Mouse (Mus musculus): ENCODE results near the gene Rarg. TPM values are rescaled to one million over a fixed set of nuclear protein-coding genes. Genes with fewer than 3 reads are reported as not detected.

Rarg gene
- total RNA-seq, 1 experiment, result 115 TPM

- Histone ChIP-seq H3K9ac (ENCODE audit: insufficient read depth, low read depth, low read length, poor library complexity, severe bottlenecking) (peak overlapping the region; percentile 60; the same call in 1 of the 2 replicates), H3K4me1 (ENCODE audit: control insufficient read depth in 2 of 2, insufficient read depth in 2 of 2, low read length in 2 of 2, poor library complexity in 1 of 2) (peaks cover 16 to 31% of the 10 kb centered on the region in 2 experiments), H3K4me3 (ENCODE audit: insufficient read depth in 1 of 2, low read depth in 1 of 2, low read length in 2 of 2, poor library complexity in 1 of 2, severe bottlenecking in 1 of 2) (peak overlapping the region in 1 of 2 experiments; percentile 58; a peak in 2 of 4 replicates), H3K36me3 (ENCODE audit: control insufficient read depth, insufficient read depth, low read length, poor library complexity, severe bottlenecking) (peaks cover 49% of the 10 kb centered on the region), H3K27ac (ENCODE audit: insufficient read depth, low read depth, low read length, poor library complexity, severe bottlenecking) (peak overlapping the region; percentile 98; the same call in 1 of the 2 replicates), H3K9me3 (ENCODE audit: control insufficient read depth, insufficient read depth, low read depth, low read length) (no peaks in the 10 kb centered on the region)
- TF ChIP-seq MAFK (IDR thresholded peaks at IDR 0.05; ENCODE audit: insufficient read depth, low read depth, low read length) (no peak), CHD2 (IDR thresholded peaks at IDR 0.05; ENCODE audit: low read depth, low read length) (no peak), HCFC1 (IDR thresholded peaks at IDR 0.05; ENCODE audit: borderline replicate concordance, insufficient read depth, low read length) (no peak), ZC3H11A (IDR thresholded peaks at IDR 0.05; ENCODE audit: borderline replicate concordance, low read depth, low read length) (peak; percentile 75; the same call in 1 of the 2 replicates)
- no peak for DNase-seq (ENCODE audit: low read depth, low spot score)
- in situ Hi-C loops (cut with MboI; ENCODE audit: low sequenced_read_pairs in 2 of 2, unreplicated experiment in 2 of 2), result no loop called here
These were observed 18.1 kb downstream of the Rarg start for GRCm38 (mm10) chr15:102239260-102239590.

- DNase-seq (ENCODE audit: low read depth, low spot score), result no peak
- TF ChIP-seq ZNF384 (IDR thresholded peaks at IDR 0.05; ENCODE audit: low read depth, low read length) (no peak), MAFK (IDR thresholded peaks at IDR 0.05; ENCODE audit: insufficient read depth, low read depth, low read length) (no peak), ZC3H11A (IDR thresholded peaks at IDR 0.05; ENCODE audit: borderline replicate concordance, low read depth, low read length) (no peak), HCFC1 (IDR thresholded peaks at IDR 0.05; ENCODE audit: borderline replicate concordance, insufficient read depth, low read length) (no peak), CHD2 (IDR thresholded peaks at IDR 0.05; ENCODE audit: low read depth, low read length) (no peak)
- Histone ChIP-seq H3K4me1 (ENCODE audit: control insufficient read depth in 2 of 2, insufficient read depth in 2 of 2, low read length in 2 of 2, poor library complexity in 1 of 2) (peaks cover 15 to 35% of the 10 kb centered on the region in 2 experiments), H3K9ac (ENCODE audit: insufficient read depth, low read depth, low read length, poor library complexity, severe bottlenecking) (peak overlapping the region; percentile 60; the same call in 1 of the 2 replicates), H3K9me3 (ENCODE audit: control insufficient read depth, insufficient read depth, low read depth, low read length) (no peaks in the 10 kb centered on the region), H3K36me3 (ENCODE audit: control insufficient read depth, insufficient read depth, low read length, poor library complexity, severe bottlenecking) (peaks cover 49% of the 10 kb centered on the region), H3K4me3 (ENCODE audit: insufficient read depth in 1 of 2, low read depth in 1 of 2, low read length in 2 of 2, poor library complexity in 1 of 2, severe bottlenecking in 1 of 2) (peak overlapping the region in 1 of 2 experiments; percentile 44; a peak in 2 of 4 replicates), H3K27ac (ENCODE audit: insufficient read depth, low read depth, low read length, poor library complexity, severe bottlenecking) (peak overlapping the region; percentile 26; the same call in 1 of the 2 replicates)
- in situ Hi-C loops (cut with MboI; ENCODE audit: low sequenced_read_pairs in 2 of 2, unreplicated experiment in 2 of 2), result no loop called here
These were observed 18.6 kb downstream of the Rarg start for GRCm38 (mm10) chr15:102238543-102239259.

- H3K9ac ChIP-seq (ENCODE audit: insufficient read depth, low read depth, low read length, poor library complexity, severe bottlenecking), result peak overlapping the region; percentile 64; the same call in 1 of the 2 replicates
- in situ Hi-C loops (cut with MboI; ENCODE audit: low sequenced_read_pairs in 2 of 2, unreplicated experiment in 2 of 2), result no loop called here
- DNase-seq (ENCODE audit: low read depth, low spot score), result no peak
- H3K36me3 ChIP-seq (ENCODE audit: control insufficient read depth, insufficient read depth, low read length, poor library complexity, severe bottlenecking), result peaks cover 39% of the 10 kb centered on the region
- TF ChIP-seq HCFC1 (IDR thresholded peaks at IDR 0.05; ENCODE audit: borderline replicate concordance, insufficient read depth, low read length) (no peak), ZNF384 (IDR thresholded peaks at IDR 0.05; ENCODE audit: low read depth, low read length) (no peak), ZC3H11A (IDR thresholded peaks at IDR 0.05; ENCODE audit: borderline replicate concordance, low read depth, low read length) (no peak), MAFK (IDR thresholded peaks at IDR 0.05; ENCODE audit: insufficient read depth, low read depth, low read length) (no peak), CHD2 (IDR thresholded peaks at IDR 0.05; ENCODE audit: low read depth, low read length) (no peak)
- H3K4me3 ChIP-seq (ENCODE audit: insufficient read depth in 1 of 2, low read depth in 1 of 2, low read length in 2 of 2, poor library complexity in 1 of 2, severe bottlenecking in 1 of 2), result peak overlapping the region; percentile 51
- peak overlapping the region; percentile 84 for H3K27ac ChIP-seq (ENCODE audit: insufficient read depth, low read depth, low read length, poor library complexity, severe bottlenecking)
- H3K4me1 ChIP-seq (ENCODE audit: control insufficient read depth in 2 of 2, insufficient read depth in 2 of 2, low read length in 2 of 2, poor library complexity in 1 of 2), result peaks cover 12 to 46% of the 10 kb centered on the region in 2 experiments
- H3K9me3 ChIP-seq (ENCODE audit: control insufficient read depth, insufficient read depth, low read depth, low read length), result no peaks in the 10 kb centered on the region
These were observed 21.8 kb downstream of the Rarg start for GRCm38 (mm10) chr15:102235371-102236027.

GRCm38 (mm10) chr15:102233896-102234295 is 23.4 kb downstream of the Rarg start:
- no peaks in the 10 kb centered on the region for H3K9me3 ChIP-seq (ENCODE audit: control insufficient read depth, insufficient read depth, low read depth, low read length)
- no peak for DNase-seq (ENCODE audit: low read depth, low spot score)
- peak overlapping the region; percentile 84; the same call in 1 of the 2 replicates for H3K27ac ChIP-seq (ENCODE audit: insufficient read depth, low read depth, low read length, poor library complexity, severe bottlenecking)
- H3K9ac ChIP-seq (ENCODE audit: insufficient read depth, low read depth, low read length, poor library complexity, severe bottlenecking), result no peak overlapping the region
- no peak overlapping the region for H3K4me3 ChIP-seq (ENCODE audit: insufficient read depth in 1 of 2, low read depth in 1 of 2, low read length in 2 of 2, poor library complexity in 1 of 2, severe bottlenecking in 1 of 2)
- H3K4me1 ChIP-seq (ENCODE audit: control insufficient read depth in 2 of 2, insufficient read depth in 2 of 2, low read length in 2 of 2, poor library complexity in 1 of 2), result peaks cover 10 to 45% of the 10 kb centered on the region in 2 experiments
- TF ChIP-seq ZC3H11A (IDR thresholded peaks at IDR 0.05; ENCODE audit: borderline replicate concordance, low read depth, low read length) (no peak), MAFK (IDR thresholded peaks at IDR 0.05; ENCODE audit: insufficient read depth, low read depth, low read length) (no peak), HCFC1 (IDR thresholded peaks at IDR 0.05; ENCODE audit: borderline replicate concordance, insufficient read depth, low read length) (no peak), ZNF384 (IDR thresholded peaks at IDR 0.05; ENCODE audit: low read depth, low read length) (no peak), CHD2 (IDR thresholded peaks at IDR 0.05; ENCODE audit: low read depth, low read length) (no peak)
- in situ Hi-C loops (cut with MboI; ENCODE audit: low sequenced_read_pairs in 2 of 2, unreplicated experiment in 2 of 2), result no loop called here
- H3K36me3 ChIP-seq (ENCODE audit: control insufficient read depth, insufficient read depth, low read length, poor library complexity, severe bottlenecking), result peaks cover 28% of the 10 kb centered on the region

Data from ES-E14 (cell line).